Mouse (Mus musculus) MEL (cell line): ENCODE data around the gene Sugp1. TPM values are rescaled to one million over a fixed set of nuclear protein-coding genes. Genes with fewer than 3 reads are reported as not detected.

Source experiments
- DNase-seq: peaks from one replicate; pipeline ENCODE4 v3.0.0; 2011; ENCODE audit warnings: low read depth, low spot score
- H3K27ac ChIP-seq: 2 replicates; pipeline ENCODE4 v1.5.1; 2012; ENCODE audit warnings: low read depth, mild to moderate bottlenecking, control low read depth, low read length, moderate library complexity; ENCODE audit not compliant: control insufficient read depth
- H3K27me3 ChIP-seq, 2 experiments: fragments of 150-350 bp in 1 of 2; sonication (generic) in 1 of 2; 2 replicates each; pipeline ENCODE4 v1.6.1; 2012; ENCODE audit warnings: low read length in 2 of 2, mild to moderate bottlenecking in 2 of 2, improper control_type of control experiment in 1 of 2, moderate library complexity in 1 of 2; ENCODE audit not compliant: insufficient read depth in 2 of 2, control insufficient read depth in 1 of 2
- H3K36me3 ChIP-seq, 2 experiments: 2 replicates each; pipeline ENCODE4 v1.6.1; 2012 to 2014; ENCODE audit warnings: low read length in 2 of 2, improper control_type of control experiment in 1 of 2, inconsistent platforms in 1 of 2, mild to moderate bottlenecking in 1 of 2; ENCODE audit not compliant: insufficient read depth in 2 of 2, control insufficient read depth in 1 of 2
- H3K4me1 ChIP-seq, 2 experiments: fragments of 150-350 bp in 1 of 2; sonication (generic) in 1 of 2; 2 replicates each; pipeline ENCODE4 v1.6.1; 2012; ENCODE audit warnings: low read length in 2 of 2, improper control_type of control experiment in 1 of 2, mild to moderate bottlenecking in 1 of 2; ENCODE audit not compliant: insufficient read depth in 2 of 2, control insufficient read depth in 1 of 2
- H3K4me3 ChIP-seq, 2 experiments: fragments of 150-350 bp in 1 of 2; sonication (generic) in 1 of 2; 2 replicates each; pipeline ENCODE4 v1.5.1; 2012; ENCODE audit warnings: low read depth in 2 of 2, low read length in 2 of 2, mild to moderate bottlenecking in 2 of 2, moderate library complexity in 2 of 2, control low read depth in 1 of 2, improper control_type of control experiment in 1 of 2; ENCODE audit not compliant: control insufficient read depth in 1 of 2, insufficient read depth in 1 of 2
- H3K79me2 ChIP-seq: 2 replicates; pipeline ENCODE4 v1.6.1; 2012; ENCODE audit warnings: mild to moderate bottlenecking, low read length, moderate library complexity; ENCODE audit not compliant: control insufficient read depth, poor library complexity, insufficient read depth
- H3K9ac ChIP-seq: 2 replicates; pipeline ENCODE4 v1.6.1; 2012; ENCODE audit warnings: low read depth, mild to moderate bottlenecking, control low read depth, low read length, moderate library complexity; ENCODE audit not compliant: control insufficient read depth, poor library complexity, severe bottlenecking
- H3K9me3 ChIP-seq: fragments of 150-350 bp; sonication (generic); replicated peaks from 2 replicates; pipeline ENCODE4 v1.6.1; 2012; ENCODE audit warnings: mild to moderate bottlenecking, low read length, improper control_type of control experiment, moderate library complexity; ENCODE audit not compliant: insufficient read depth
- CHD1 ChIP-seq: IDR thresholded peaks from 2 replicates; pipeline ENCODE4 v1.6.1; 2012; ENCODE audit warnings: low read depth, mild to moderate bottlenecking, inconsistent platforms, low read length, improper control_type of control experiment
- CHD2 ChIP-seq: IDR thresholded peaks from 2 replicates; pipeline ENCODE4 v1.6.1; 2011; ENCODE audit warnings: low read length, improper control_type of control experiment
- CTCF ChIP-seq, 3 experiments: IDR thresholded peaks in 2 of 3; conservative IDR thresholded peaks in 1 of 3; 2 replicates each; pipeline ENCODE4 v1.5.1; 2011 to 2012; ENCODE audit warnings: low read length in 3 of 3, low read depth in 2 of 3, mild to moderate bottlenecking in 2 of 3, improper control_type of control experiment in 1 of 3, inconsistent platforms in 1 of 3, mixed read lengths in 1 of 3, moderate library complexity in 1 of 3; ENCODE audit not compliant: control insufficient read depth in 1 of 3, insufficient read depth in 1 of 3, poor library complexity in 1 of 3, severe bottlenecking in 1 of 3
- EP300 ChIP-seq, 2 experiments: IDR thresholded peaks; 2 replicates each; pipeline ENCODE4 v1.6.1; 2011; ENCODE audit warnings: improper control_type of control experiment in 2 of 2, low read length in 2 of 2, low read depth in 1 of 2, mild to moderate bottlenecking in 1 of 2
- ETS1 ChIP-seq: IDR thresholded peaks from 2 replicates; pipeline ENCODE4 v1.6.1; 2012; ENCODE audit warnings: low read depth, mild to moderate bottlenecking, inconsistent platforms, low read length, improper control_type of control experiment, moderate library complexity
- GABPA ChIP-seq: IDR thresholded peaks from 2 replicates; pipeline ENCODE4 v1.6.1; 2012; ENCODE audit warnings: low read depth, mild to moderate bottlenecking, inconsistent platforms, low read length, improper control_type of control experiment, moderate library complexity
- GATA1 ChIP-seq: IDR thresholded peaks from 2 replicates; pipeline ENCODE4 v1.6.1; 2011; ENCODE audit warnings: low read depth, low read length, improper control_type of control experiment
- JUND ChIP-seq: IDR thresholded peaks from 2 replicates; pipeline ENCODE4 v1.6.1; 2011; ENCODE audit warnings: low read depth, mild to moderate bottlenecking, improper control_type of control experiment, low read length
- KAT2A ChIP-seq: conservative IDR thresholded peaks from 2 replicates; pipeline ENCODE4 v1.6.1; 2012; ENCODE audit warnings: low read depth, low read length, improper control_type of control experiment, inconsistent platforms
- MXI1 ChIP-seq: IDR thresholded peaks from 2 replicates; pipeline ENCODE4 v1.6.1; 2011; ENCODE audit warnings: mild to moderate bottlenecking, low read depth, low read length, improper control_type of control experiment
- MYC ChIP-seq: IDR thresholded peaks from 2 replicates; pipeline ENCODE4 v1.6.1; 2011; ENCODE audit warnings: low read depth, mild to moderate bottlenecking, low read length, improper control_type of control experiment, moderate library complexity
- NELFE ChIP-seq: IDR thresholded peaks from 2 replicates; pipeline ENCODE4 v1.6.1; 2011; ENCODE audit warnings: low read depth, low read length, improper control_type of control experiment
- NRF1 ChIP-seq: IDR thresholded peaks from 2 replicates; pipeline ENCODE4 v1.6.1; 2014; ENCODE audit warnings: low read depth, mild to moderate bottlenecking, inconsistent platforms, low read length, improper control_type of control experiment, moderate library complexity; ENCODE audit not compliant: poor library complexity, insufficient read depth, severe bottlenecking
- POLR2AphosphoS5 ChIP-seq: IDR thresholded peaks from 2 replicates; pipeline ENCODE4 v1.6.1; 2012; ENCODE audit warnings: low read depth, borderline replicate concordance, mild to moderate bottlenecking, inconsistent platforms, low read length, moderate library complexity, mixed read lengths
- RAD21 ChIP-seq: IDR thresholded peaks from 2 replicates; pipeline ENCODE4 v1.6.1; 2011; ENCODE audit warnings: mild to moderate bottlenecking, low read depth, low read length, improper control_type of control experiment
- SIN3A ChIP-seq: IDR thresholded peaks from 2 replicates; pipeline ENCODE4 v1.6.1; 2012; ENCODE audit warnings: low read length, improper control_type of control experiment, inconsistent platforms
- TAL1 ChIP-seq: IDR thresholded peaks from 2 replicates; pipeline ENCODE4 v1.6.1; 2012; ENCODE audit warnings: mild to moderate bottlenecking, inconsistent platforms, low read length, moderate library complexity, mixed read lengths
- TCF12 ChIP-seq: IDR thresholded peaks from 2 replicates; pipeline ENCODE4 v1.6.1; 2014; ENCODE audit warnings: low read depth, mild to moderate bottlenecking, inconsistent platforms, low read length, improper control_type of control experiment, moderate library complexity
- USF1 ChIP-seq: IDR thresholded peaks from 2 replicates; pipeline ENCODE4 v1.6.1; 2014; ENCODE audit warnings: low read depth, mild to moderate bottlenecking, inconsistent platforms, low read length, improper control_type of control experiment, moderate library complexity
- ZC3H11A ChIP-seq: IDR thresholded peaks from 2 replicates; pipeline ENCODE4 v1.6.1; 2012; ENCODE audit warnings: low read depth, mild to moderate bottlenecking, inconsistent platforms, low read length, improper control_type of control experiment
- ZKSCAN1 ChIP-seq: IDR thresholded peaks from 2 replicates; pipeline ENCODE4 v1.6.1; 2012; ENCODE audit warnings: low read depth, mild to moderate bottlenecking, inconsistent platforms, low read length, improper control_type of control experiment, moderate library complexity
- ZMIZ1 ChIP-seq: IDR thresholded peaks from 2 replicates; pipeline ENCODE4 v1.6.1; 2012; ENCODE audit warnings: low read depth, mild to moderate bottlenecking, inconsistent platforms, low read length, improper control_type of control experiment, moderate library complexity
- ZNF384 ChIP-seq: IDR thresholded peaks from 2 replicates; pipeline ENCODE4 v1.6.1; 2012; ENCODE audit warnings: low read depth, mild to moderate bottlenecking, inconsistent platforms, low read length, improper control_type of control experiment
- polyA plus RNA-seq, 2 experiments: library from polyadenylated mRNA; stranded (reverse) in 1 of 2; unstranded in 1 of 2; fragments of >175 nt in 1 of 2; fragments of >200 nt in 1 of 2; gene quantifications; 2 replicates each; pipeline versions ENCODE4 v1.2.1 to v1.2.4; 2012; ENCODE audit warnings: low replicate concordance in 2 of 2, low read depth in 1 of 2; ENCODE audit not compliant: insufficient read length in 2 of 2, insufficient read depth in 1 of 2, missing spikeins in 1 of 2
- total RNA-seq: library from RNA; depleted of rRNA; stranded (reverse); fragments of 300-350 nt; gene quantifications from 2 replicates; pipeline ENCODE4 v1.2.3, GENCODE M21; 2012

Sugp1 gene
- total and polyA plus RNA-seq, 3 experiments: 29.9 to 45.5 TPM; not detected in 1

DNA sequence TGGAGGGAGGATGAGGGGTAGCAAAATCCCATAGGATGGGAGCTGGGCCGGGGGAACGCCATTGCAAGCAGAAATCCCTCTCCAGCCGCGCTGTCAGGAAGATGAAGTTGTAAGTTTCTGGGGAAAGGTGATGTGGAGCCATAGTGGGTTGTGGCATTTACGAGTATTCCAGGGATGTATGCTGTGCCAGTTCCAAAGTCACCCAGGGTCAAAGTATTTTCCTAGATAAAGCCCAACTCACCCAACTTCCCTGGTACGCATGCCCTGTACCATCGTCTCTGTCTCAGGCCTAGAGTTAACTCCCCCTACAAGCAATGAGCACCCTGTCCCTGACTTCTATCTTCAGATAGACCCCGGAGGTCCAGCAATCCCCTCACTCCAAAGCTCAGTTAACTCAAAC lies 30.5 kb downstream of the Sugp1 start (continued):
- TF ChIP-seq POLR2AphosphoS5 (no peak), ZKSCAN1 (no peak), JUND (no peak), CHD2 (no peak)
- TF ChIP-seq, all 39 proteins: peak for 0

DNA sequence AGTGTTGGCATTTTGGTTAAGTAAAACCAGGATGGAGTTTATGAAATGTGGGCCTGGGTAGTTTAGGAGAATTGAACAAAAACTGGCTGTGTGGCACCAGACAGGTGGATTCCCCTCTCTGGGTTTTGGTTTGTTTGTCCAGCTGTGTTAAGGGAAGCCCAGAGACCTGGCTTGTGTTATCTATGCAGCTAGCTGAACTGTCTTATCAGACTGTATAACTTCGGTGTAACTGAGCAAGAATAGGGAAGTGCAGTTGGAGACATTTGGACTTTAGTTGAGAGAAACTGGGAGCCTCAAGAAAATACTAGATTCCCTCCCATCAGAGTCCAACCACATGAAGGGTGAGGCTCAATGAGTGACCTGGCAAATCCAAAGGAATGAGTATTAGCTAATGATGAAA lies 31.1 kb downstream of the Sugp1 start:
- Histone ChIP-seq H3K9me3 (no peaks in the 10 kb centered on the region), H3K79me2 (no peaks in the 10 kb centered on the region), H3K27ac (peak overlapping the region; percentile 15; the same call in 1 of the 2 replicates), H3K36me3 (peaks cover 0 to 13% of the 10 kb centered on the region in 2 experiments; a peak in 3 of 4 replicates), H3K9ac (no peak overlapping the region), H3K27me3 (no peaks in the 10 kb centered on the region), H3K4me1 (peaks cover 4 to 20% of the 10 kb centered on the region in 2 experiments), H3K4me3 (no peak overlapping the region)
- TF ChIP-seq ZNF384 (no peak), SIN3A (peak; percentile 65), ZKSCAN1 (no peak), NELFE (no peak), MXI1 (no peak), CHD1 (no peak), CHD2 (no peak), GABPA (no peak), GATA1 (peak; percentile 95), TCF12 (peak; percentile 78), MYC (no peak), EP300 (IDR thresholded peaks at IDR 0.05; ENCODE audit: low read depth in 1 of 2, low read length in 2 of 2) (peak; percentile 60 to 81), TAL1 (peak; percentile 45; the same call in 1 of the 2 replicates), NRF1 (no peak), ETS1 (peak; percentile 78), ZC3H11A (no peak), ZMIZ1 (no peak), RAD21 (no peak), CTCF (IDR thresholded peaks at IDR 0.05 in 2 of 3, conservative IDR thresholded peaks at IDR 0.05 in 1 of 3; ENCODE audit: control insufficient read depth in 1 of 3, insufficient read depth in 1 of 3, low read depth in 2 of 3, low read length in 3 of 3, poor library complexity in 1 of 3, severe bottlenecking in 1 of 3) (no peak), USF1 (no peak), KAT2A (no peak)
- peak; percentile 71 for DNase-seq
